Mouse (Mus musculus) adipocyte (in vitro differentiated cells): ENCODE results near the gene 2010111I01Rik.
"Not testable (repeated sequence)": the region's sequence is repeated elsewhere in the genome, so short reads cannot be mapped to it uniquely, and the experiment has no call there.

Experiments
- DNase-seq: peaks from one replicate; pipeline ENCODE4 v3.0.0-alpha.2; 2016; ENCODE audit warnings: low spot score

Gene 2010111I01Rik

GRCm38 (mm10) chr13:62964640-62965311 lies at the start of gene 2010111I01Rik:
Gene 2010111I01Rik (plus strand): TSS chr13:62964893.
- peak; percentile 92 for DNase-seq

GRCm38 (mm10) chr13:62916675-62917074 lies 48.0 kb upstream of the 2010111I01Rik start:
- no peak for DNase-seq

- no peak for DNase-seq
Measured at GRCm38 (mm10) chr13:62917416-62918110, 47.1 kb upstream of the 2010111I01Rik start.

GRCm38 (mm10) chr13:62919647-62920341 lies 44.9 kb upstream of the 2010111I01Rik start:
- peak; percentile 83 for DNase-seq

- no peak for DNase-seq
Measured at GRCm38 (mm10) chr13:62922645-62923044, 42.0 kb upstream of the 2010111I01Rik start.

GRCm38 (mm10) chr13:62923182-62923581 lies 41.5 kb upstream of the 2010111I01Rik start:
- DNase-seq, result no peak

- peak; percentile 73 for DNase-seq
Measured at GRCm38 (mm10) chr13:62926479-62926878, 38.2 kb upstream of the 2010111I01Rik start.

- DNase-seq, result no peak
Measured at GRCm38 (mm10) chr13:62927470-62927869, 37.2 kb upstream of the 2010111I01Rik start.

GRCm38 (mm10) chr13:62929144-62929543 lies 35.5 kb upstream of the 2010111I01Rik start:
- not testable (repeated sequence) for DNase-seq

GRCm38 (mm10) chr13:62929766-62930389 lies 34.8 kb upstream of the 2010111I01Rik start:
- peak; percentile 40 for DNase-seq

GRCm38 (mm10) chr13:62932452-62932851 lies 32.2 kb upstream of the 2010111I01Rik start:
- DNase-seq, result no peak

GRCm38 (mm10) chr13:62939371-62939770 lies 25.3 kb upstream of the 2010111I01Rik start:
- no peak for DNase-seq

- DNase-seq, result no peak
Measured at GRCm38 (mm10) chr13:62939797-62940196, 24.9 kb upstream of the 2010111I01Rik start.

- DNase-seq, result no peak
Measured at GRCm38 (mm10) chr13:62940721-62941120, 24.0 kb upstream of the 2010111I01Rik start.

GRCm38 (mm10) chr13:62941341-62942005 lies 23.2 kb upstream of the 2010111I01Rik start:
- DNase-seq, result no peak

- DNase-seq, result peak; percentile 34
Measured at GRCm38 (mm10) chr13:62943274-62943830, 21.3 kb upstream of the 2010111I01Rik start.

GRCm38 (mm10) chr13:62944109-62944508 lies 20.6 kb upstream of the 2010111I01Rik start:
- no peak for DNase-seq

GRCm38 (mm10) chr13:62949560-62950188 lies 15.0 kb upstream of the 2010111I01Rik start:
- DNase-seq, result no peak

GRCm38 (mm10) chr13:62951606-62952005 lies 13.1 kb upstream of the 2010111I01Rik start:
- DNase-seq, result no peak

- DNase-seq, result no peak
Measured at GRCm38 (mm10) chr13:62952047-62952446, 12.6 kb upstream of the 2010111I01Rik start.

- no peak for DNase-seq
Measured at GRCm38 (mm10) chr13:62952624-62953023, 12.1 kb upstream of the 2010111I01Rik start.
